Mouse (Mus musculus): ENCODE measurements around the gene Wdfy3. TPM values are rescaled to one million over a fixed set of nuclear protein-coding genes. Genes with fewer than 3 reads are reported as not detected.
"Not testable (repeated sequence)": the region's sequence is repeated elsewhere in the genome, so short reads cannot be mapped to it uniquely, and the experiment has no call there.

Wdfy3 gene
- polyA plus RNA-seq, 1 experiment from 2014 or later: 17.7 TPM

GRCm38 (mm10) chr5:101988476-101988875 is 81.2 kb downstream of the Wdfy3 start:
- Histone ChIP-seq H3K4me3 (ENCODE audit: low read depth, low read length) (no peak overlapping the region), H3K4me1 (ENCODE audit: control insufficient read depth, insufficient read depth, low read length) (no peaks in the 10 kb centered on the region), H3K9ac (replicated peaks; ENCODE audit: low read length) (no peak overlapping the region), H3K27me3 (ENCODE audit: control insufficient read depth, insufficient read depth, low read length) (no peaks in the 10 kb centered on the region), H3K4me2 (ENCODE audit: low read depth, low read length) (no peak overlapping the region), H3K27ac (replicated peaks; ENCODE audit: low read depth, low read length) (no peak overlapping the region), H3K36me3 (replicated peaks; ENCODE audit: control insufficient read depth, insufficient read depth, low read depth, low read length) (no peaks in the 10 kb centered on the region), H3K9me3 (replicated peaks; ENCODE audit: control insufficient read depth, low read length) (no peaks in the 10 kb centered on the region)
- ATAC-seq (replicated peaks; ENCODE audit: insufficient number of reproducible peaks, low FRiP score, low TSS enrichment, low read depth) (no peak), DNase-seq (ENCODE audit: low spot score) (no peak)
- 93% methylated on average over 10 of the region's 10 CpGs for WGBS

- ATAC-seq (replicated peaks; ENCODE audit: insufficient number of reproducible peaks, low FRiP score, low TSS enrichment, low read depth) (no peak), DNase-seq (ENCODE audit: low spot score) (no peak)
- no peaks in the 10 kb centered on the region for H3K27me3 ChIP-seq (ENCODE audit: control insufficient read depth, insufficient read depth, low read length)
- H3K36me3 ChIP-seq (replicated peaks; ENCODE audit: control insufficient read depth, insufficient read depth, low read depth, low read length): no peaks in the 10 kb centered on the region
- no peaks in the 10 kb centered on the region for H3K4me1 ChIP-seq (ENCODE audit: control insufficient read depth, insufficient read depth, low read length)
- H3K9ac ChIP-seq (replicated peaks; ENCODE audit: low read length): no peak overlapping the region
- no peak overlapping the region for H3K4me3 ChIP-seq (ENCODE audit: low read depth, low read length)
- no peak overlapping the region for H3K4me2 ChIP-seq (ENCODE audit: low read depth, low read length)
- no peaks in the 10 kb centered on the region for H3K9me3 ChIP-seq (replicated peaks; ENCODE audit: control insufficient read depth, low read length)
- no peak overlapping the region for H3K27ac ChIP-seq (replicated peaks; ENCODE audit: low read depth, low read length)
- 60% methylated on average over 3 of the region's 3 CpGs for WGBS
Measured at GRCm38 (mm10) chr5:101986694-101987093, 83.0 kb downstream of the Wdfy3 start.

- WGBS: 87% methylated on average over 5 of the region's 5 CpGs
- Histone ChIP-seq H3K36me3 (replicated peaks; ENCODE audit: control insufficient read depth, insufficient read depth, low read depth, low read length) (no peaks in the 10 kb centered on the region), H3K4me3 (ENCODE audit: low read depth, low read length) (no peak overlapping the region)
Measured at GRCm38 (mm10) chr5:101982239-101982638, 87.5 kb downstream of the Wdfy3 start.

GRCm38 (mm10) chr5:101979594-101979993 is 90.1 kb downstream of the Wdfy3 start:
- H3K36me3 ChIP-seq (replicated peaks; ENCODE audit: control insufficient read depth, insufficient read depth, low read depth, low read length): no peaks in the 10 kb centered on the region
- ATAC-seq (replicated peaks; ENCODE audit: insufficient number of reproducible peaks, low FRiP score, low TSS enrichment, low read depth) (no peak), DNase-seq (ENCODE audit: low spot score) (no peak)
- no peak overlapping the region for H3K9ac ChIP-seq (replicated peaks; ENCODE audit: low read length)
- no peak overlapping the region for H3K4me3 ChIP-seq (ENCODE audit: low read depth, low read length)
- H3K4me2 ChIP-seq (ENCODE audit: low read depth, low read length): no peak overlapping the region
- H3K27ac ChIP-seq (replicated peaks; ENCODE audit: low read depth, low read length): no peak overlapping the region
- H3K4me1 ChIP-seq (ENCODE audit: control insufficient read depth, insufficient read depth, low read length): no peaks in the 10 kb centered on the region
- no peaks in the 10 kb centered on the region for H3K27me3 ChIP-seq (ENCODE audit: control insufficient read depth, insufficient read depth, low read length)
- WGBS: 93% methylated on average over 6 of the region's 6 CpGs
- H3K9me3 ChIP-seq (replicated peaks; ENCODE audit: control insufficient read depth, low read length): no peaks in the 10 kb centered on the region

More at GRCm38 (mm10) chr5:101982239-101982638, 87.5 kb downstream of the Wdfy3 start:
- DNase-seq (ENCODE audit: low spot score) (no peak), ATAC-seq (replicated peaks; ENCODE audit: insufficient number of reproducible peaks, low FRiP score, low TSS enrichment, low read depth) (no peak)
- H3K27me3 ChIP-seq (ENCODE audit: control insufficient read depth, insufficient read depth, low read length): no peaks in the 10 kb centered on the region
- no peak overlapping the region for H3K4me2 ChIP-seq (ENCODE audit: low read depth, low read length)
- no peak overlapping the region for H3K9ac ChIP-seq (replicated peaks; ENCODE audit: low read length)
- no peak overlapping the region for H3K27ac ChIP-seq (replicated peaks; ENCODE audit: low read depth, low read length)
- no peaks in the 10 kb centered on the region for H3K4me1 ChIP-seq (ENCODE audit: control insufficient read depth, insufficient read depth, low read length)
- no peaks in the 10 kb centered on the region for H3K9me3 ChIP-seq (replicated peaks; ENCODE audit: control insufficient read depth, low read length)

GRCm38 (mm10) chr5:101972594-101972993 is 97.1 kb downstream of the Wdfy3 start:
- not testable (repeated sequence) for H3K4me2 ChIP-seq (ENCODE audit: low read depth, low read length); ATAC-seq (replicated peaks; ENCODE audit: insufficient number of reproducible peaks, low FRiP score, low TSS enrichment, low read depth); H3K9ac ChIP-seq (replicated peaks; ENCODE audit: low read length); H3K36me3 ChIP-seq (replicated peaks; ENCODE audit: control insufficient read depth, insufficient read depth, low read depth, low read length); H3K27ac ChIP-seq (replicated peaks; ENCODE audit: low read depth, low read length); H3K4me1 ChIP-seq (ENCODE audit: control insufficient read depth, insufficient read depth, low read length); H3K27me3 ChIP-seq (ENCODE audit: control insufficient read depth, insufficient read depth, low read length); H3K4me3 ChIP-seq (ENCODE audit: low read depth, low read length); DNase-seq (ENCODE audit: low spot score); H3K9me3 ChIP-seq (replicated peaks; ENCODE audit: control insufficient read depth, low read length)
- WGBS: 78% methylated on average over 4 of the region's 4 CpGs

- no peak overlapping the region for H3K4me3 ChIP-seq (ENCODE audit: low read depth, low read length)
- H3K4me1 ChIP-seq (ENCODE audit: control insufficient read depth, insufficient read depth, low read length): no peaks in the 10 kb centered on the region
- H3K9ac ChIP-seq (replicated peaks; ENCODE audit: low read length): no peak overlapping the region
- WGBS: 39% methylated on average over 12 of the region's 12 CpGs
- H3K9me3 ChIP-seq (replicated peaks; ENCODE audit: control insufficient read depth, low read length): no peaks in the 10 kb centered on the region
- no peaks in the 10 kb centered on the region for H3K27me3 ChIP-seq (ENCODE audit: control insufficient read depth, insufficient read depth, low read length)
- ATAC-seq (replicated peaks; ENCODE audit: insufficient number of reproducible peaks, low FRiP score, low TSS enrichment, low read depth) (0 out of 2 replicates have a peak, but pooled peaks have one; percentile 39), DNase-seq (ENCODE audit: low spot score) (peak; percentile 17)
- no peaks in the 10 kb centered on the region; the same call in 1 of the 2 replicates for H3K36me3 ChIP-seq (replicated peaks; ENCODE audit: control insufficient read depth, insufficient read depth, low read depth, low read length)
- H3K27ac ChIP-seq (replicated peaks; ENCODE audit: low read depth, low read length): no peak overlapping the region
- no peak overlapping the region for H3K4me2 ChIP-seq (ENCODE audit: low read depth, low read length)
Measured at GRCm38 (mm10) chr5:101968153-101968851, 101.4 kb downstream of the Wdfy3 start.

GRCm38 (mm10) chr5:101967832-101968152 is 101.9 kb downstream of the Wdfy3 start:
- Histone ChIP-seq H3K27me3 (ENCODE audit: control insufficient read depth, insufficient read depth, low read length) (no peaks in the 10 kb centered on the region), H3K9ac (replicated peaks; ENCODE audit: low read length) (no peak overlapping the region), H3K36me3 (replicated peaks; ENCODE audit: control insufficient read depth, insufficient read depth, low read depth, low read length) (no peaks in the 10 kb centered on the region; the same call in 1 of the 2 replicates), H3K4me1 (ENCODE audit: control insufficient read depth, insufficient read depth, low read length) (no peaks in the 10 kb centered on the region), H3K4me3 (ENCODE audit: low read depth, low read length) (no peak overlapping the region), H3K9me3 (replicated peaks; ENCODE audit: control insufficient read depth, low read length) (no peaks in the 10 kb centered on the region), H3K27ac (replicated peaks; ENCODE audit: low read depth, low read length) (no peak overlapping the region), H3K4me2 (ENCODE audit: low read depth, low read length) (no peak overlapping the region)
- DNase-seq (ENCODE audit: low spot score) (no peak), ATAC-seq (replicated peaks; ENCODE audit: insufficient number of reproducible peaks, low FRiP score, low TSS enrichment, low read depth) (no peak)
- 33% methylated on average over 2 of the region's 2 CpGs for WGBS

GRCm38 (mm10) chr5:101962824-101963223 is 106.9 kb downstream of the Wdfy3 start:
- H3K4me3 ChIP-seq (ENCODE audit: low read depth, low read length): no peak overlapping the region
- H3K36me3 ChIP-seq (replicated peaks; ENCODE audit: control insufficient read depth, insufficient read depth, low read depth, low read length): no peaks in the 10 kb centered on the region; the same call in none of the 2 replicates
- DNase-seq (ENCODE audit: low spot score) (no peak), ATAC-seq (replicated peaks; ENCODE audit: insufficient number of reproducible peaks, low FRiP score, low TSS enrichment, low read depth) (no peak)
- H3K27me3 ChIP-seq (ENCODE audit: control insufficient read depth, insufficient read depth, low read length): no peaks in the 10 kb centered on the region
- H3K4me1 ChIP-seq (ENCODE audit: control insufficient read depth, insufficient read depth, low read length): no peaks in the 10 kb centered on the region
- no peak overlapping the region for H3K4me2 ChIP-seq (ENCODE audit: low read depth, low read length)
- WGBS: 81% methylated on average over 4 of the region's 4 CpGs
- H3K9me3 ChIP-seq (replicated peaks; ENCODE audit: control insufficient read depth, low read length): no peaks in the 10 kb centered on the region
- no peak overlapping the region for H3K9ac ChIP-seq (replicated peaks; ENCODE audit: low read length)
- H3K27ac ChIP-seq (replicated peaks; ENCODE audit: low read depth, low read length): no peak overlapping the region
